Mouse (Mus musculus) ES-Bruce4 (cell line): Measurements from ENCODE around the gene Foxc1. TPM values are rescaled to one million over a fixed set of nuclear protein-coding genes. Genes with fewer than 3 reads are reported as not detected.

Source experiments
- H3K27ac ChIP-seq: 2 replicates; pipeline ENCODE4 v1.5.1; 2012; ENCODE audit warnings: low read length, inconsistent platforms; ENCODE audit not compliant: insufficient read depth
- H3K27me3 ChIP-seq: 2 replicates; pipeline ENCODE4 v1.6.1; 2012; ENCODE audit warnings: mild to moderate bottlenecking, low read length, inconsistent platforms; ENCODE audit not compliant: control insufficient read depth, poor library complexity, insufficient read depth, severe bottlenecking
- H3K36me3 ChIP-seq: 2 replicates; pipeline ENCODE4 v1.6.1; 2012; ENCODE audit warnings: inconsistent platforms, mild to moderate bottlenecking, low read length, moderate library complexity; ENCODE audit not compliant: control insufficient read depth, poor library complexity, insufficient read depth, severe bottlenecking
- H3K4me1 ChIP-seq: one replicate; pipeline ENCODE4 v1.8.1; 2011; ENCODE audit warnings: low read length; ENCODE audit not compliant: control insufficient read depth, insufficient read depth
- H3K4me3 ChIP-seq: 2 replicates; pipeline ENCODE4 v1.5.1; 2011; ENCODE audit warnings: low read depth, mild to moderate bottlenecking, low read length
- H3K9ac ChIP-seq: 2 replicates; pipeline ENCODE4 v1.6.1; 2012; ENCODE audit warnings: low read depth, mild to moderate bottlenecking, inconsistent platforms; ENCODE audit not compliant: poor library complexity, severe bottlenecking
- H3K9me3 ChIP-seq: replicated peaks from 2 replicates; pipeline ENCODE4 v1.6.1; 2012; ENCODE audit warnings: mild to moderate bottlenecking, low read length, inconsistent platforms; ENCODE audit not compliant: control insufficient read depth, poor library complexity, insufficient read depth, severe bottlenecking
- CTCF ChIP-seq: IDR thresholded peaks from one replicate; pipeline ENCODE4 v1.8.1; 2011; ENCODE audit warnings: low read depth, low read length
- EP300 ChIP-seq: IDR thresholded peaks from 2 replicates; pipeline ENCODE4 v1.6.1; 2011; ENCODE audit warnings: low read depth, low read length; ENCODE audit not compliant: insufficient read depth
- POLR2A ChIP-seq: IDR thresholded peaks from one replicate; pipeline ENCODE4 v1.8.1; 2011; ENCODE audit warnings: low read length; ENCODE audit not compliant: insufficient read depth
- polyA plus RNA-seq: library from polyadenylated mRNA; stranded (reverse); fragments of >200 nt; gene quantifications from 2 replicates; pipeline ENCODE4 v1.2.4, GENCODE M21; 2011; ENCODE audit warnings: low read depth; ENCODE audit not compliant: missing spikeins, insufficient read depth, insufficient read length

Gene Foxc1
- polyA plus RNA-seq, 1 experiment: 0.34 TPM

GRCm38 (mm10) chr13:31808116-31808803, 1.8 kb downstream of the Foxc1 start:
- Histone ChIP-seq H3K27ac (no peak overlapping the region), H3K36me3 (no peaks in the 10 kb centered on the region), H3K4me1 (no peaks in the 10 kb centered on the region), H3K4me3 (peak overlapping the region; percentile 62), H3K9me3 (no peaks in the 10 kb centered on the region), H3K9ac (peak overlapping the region; percentile 73; the same call in 1 of the 2 replicates), H3K27me3 (peaks cover 42% of the 10 kb centered on the region)
- TF ChIP-seq CTCF (no peak), POLR2A (no peak), EP300 (no peak)

GRCm38 (mm10) chr13:31808804-31809420, 2.5 kb downstream of the Foxc1 start:
- Histone ChIP-seq H3K9ac (no peak overlapping the region), H3K4me3 (peak overlapping the region; percentile 10; the same call in 1 of the 2 replicates), H3K27me3 (peaks cover 41% of the 10 kb centered on the region), H3K9me3 (no peaks in the 10 kb centered on the region), H3K4me1 (no peaks in the 10 kb centered on the region), H3K27ac (no peak overlapping the region), H3K36me3 (no peaks in the 10 kb centered on the region)
- no peak for TF ChIP-seq CTCF
- no peak for TF ChIP-seq POLR2A
- TF ChIP-seq EP300: no peak

GRCm38 (mm10) chr13:31809701-31810100, 3.3 kb downstream of the Foxc1 start:
- TF ChIP-seq EP300 (no peak), CTCF (no peak), POLR2A (no peak)
- no peak overlapping the region for H3K27ac ChIP-seq
- no peak overlapping the region for H3K4me3 ChIP-seq
- no peaks in the 10 kb centered on the region for H3K36me3 ChIP-seq
- H3K4me1 ChIP-seq: no peaks in the 10 kb centered on the region
- no peak overlapping the region for H3K9ac ChIP-seq
- peaks cover 41% of the 10 kb centered on the region for H3K27me3 ChIP-seq
- no peaks in the 10 kb centered on the region for H3K9me3 ChIP-seq

- Histone ChIP-seq H3K4me3 (no peak overlapping the region), H3K27me3 (peaks cover 40% of the 10 kb centered on the region), H3K27ac (no peak overlapping the region), H3K4me1 (no peaks in the 10 kb centered on the region), H3K36me3 (no peaks in the 10 kb centered on the region), H3K9me3 (no peaks in the 10 kb centered on the region), H3K9ac (no peak overlapping the region)
- no peak for TF ChIP-seq EP300
- TF ChIP-seq POLR2A: no peak
These were observed 3.9 kb downstream of the Foxc1 start for GRCm38 (mm10) chr13:31810375-31810692.

- TF ChIP-seq CTCF (no peak), POLR2A (no peak), EP300 (no peak)
- H3K9ac ChIP-seq: peak overlapping the region; percentile 65
- no peaks in the 10 kb centered on the region for H3K36me3 ChIP-seq
- H3K27ac ChIP-seq: no peak overlapping the region
- no peaks in the 10 kb centered on the region for H3K9me3 ChIP-seq
- H3K27me3 ChIP-seq: peaks cover 34% of the 10 kb centered on the region
- H3K4me1 ChIP-seq: no peaks in the 10 kb centered on the region
- H3K4me3 ChIP-seq: peak overlapping the region; percentile 62
These were observed 4.5 kb downstream of the Foxc1 start for GRCm38 (mm10) chr13:31810693-31811541.

- H3K36me3 ChIP-seq: no peaks in the 10 kb centered on the region
- H3K4me3 ChIP-seq: peak overlapping the region; percentile 62
- TF ChIP-seq CTCF (no peak), EP300 (no peak), POLR2A (no peak)
- no peaks in the 10 kb centered on the region for H3K4me1 ChIP-seq
- no peak overlapping the region for H3K27ac ChIP-seq
- peaks cover 33% of the 10 kb centered on the region for H3K27me3 ChIP-seq
- H3K9ac ChIP-seq: peak overlapping the region; percentile 65
- H3K9me3 ChIP-seq: no peaks in the 10 kb centered on the region
These were observed 5.1 kb downstream of the Foxc1 start for GRCm38 (mm10) chr13:31811542-31812021.
